Mouse (Mus musculus): Measurements from ENCODE around the gene Togaram2. TPM values are rescaled to one million over a fixed set of nuclear protein-coding genes. Genes with fewer than 3 reads are reported as not detected.
A peak's percentile ranks its signal among the peaks of the same experiment; 100 is the strongest.

Togaram2 gene
- polyA plus RNA-seq, 1 experiment from 2014 or later = 1.9 TPM

GRCm38 (mm10) chr17:71689903-71690302 is 16.8 kb downstream of the Togaram2 start:
- Histone ChIP-seq H3K27me3 (ENCODE audit: control insufficient read depth, insufficient read depth, low read length) (no peaks in the 10 kb centered on the region), H3K27ac (ENCODE audit: low read depth, low read length) (no peak overlapping the region), H3K36me3 (ENCODE audit: control insufficient read depth, insufficient read depth, low read length) (no peaks in the 10 kb centered on the region), H3K9ac (ENCODE audit: low read depth, low read length) (no peak overlapping the region), H3K4me3 (ENCODE audit: low read depth, low read length) (no peak overlapping the region), H3K4me2 (no peak overlapping the region), H3K4me1 (ENCODE audit: control insufficient read depth, insufficient read depth, low read length) (peaks cover 6% of the 10 kb centered on the region; the same call in 1 of the 2 replicates), H3K9me3 (replicated peaks; ENCODE audit: control insufficient read depth, low read length) (no peaks in the 10 kb centered on the region)
- WGBS (ENCODE audit: insufficient replicate concordance) = 59% methylated on average over 5 of the region's 5 CpGs
- no peak for ATAC-seq (replicated peaks; ENCODE audit: insufficient number of reproducible peaks, low FRiP score, low TSS enrichment)

- H3K4me3 ChIP-seq (ENCODE audit: low read depth, low read length) = no peak overlapping the region
- H3K27me3 ChIP-seq (ENCODE audit: control insufficient read depth, insufficient read depth, low read length) = no peaks in the 10 kb centered on the region
- H3K4me1 ChIP-seq (ENCODE audit: control insufficient read depth, insufficient read depth, low read length) = peaks cover 7% of the 10 kb centered on the region; the same call in 1 of the 2 replicates
- H3K4me2 ChIP-seq = no peak overlapping the region
- H3K36me3 ChIP-seq (ENCODE audit: control insufficient read depth, insufficient read depth, low read length) = no peaks in the 10 kb centered on the region
- H3K9me3 ChIP-seq (replicated peaks; ENCODE audit: control insufficient read depth, low read length) = no peaks in the 10 kb centered on the region
- ATAC-seq (replicated peaks; ENCODE audit: insufficient number of reproducible peaks, low FRiP score, low TSS enrichment) = no peak
- no peak overlapping the region for H3K9ac ChIP-seq (ENCODE audit: low read depth, low read length)
- no peak overlapping the region for H3K27ac ChIP-seq (ENCODE audit: low read depth, low read length)
- WGBS (ENCODE audit: insufficient replicate concordance) = 72% methylated on average over 11 of the region's 11 CpGs
These were observed 18.4 kb downstream of the Togaram2 start for GRCm38 (mm10) chr17:71691361-71691875.

- Histone ChIP-seq H3K27ac (ENCODE audit: low read depth, low read length) (no peak overlapping the region), H3K9me3 (replicated peaks; ENCODE audit: control insufficient read depth, low read length) (no peaks in the 10 kb centered on the region), H3K4me2 (no peak overlapping the region), H3K9ac (ENCODE audit: low read depth, low read length) (no peak overlapping the region), H3K36me3 (ENCODE audit: control insufficient read depth, insufficient read depth, low read length) (no peaks in the 10 kb centered on the region), H3K4me3 (ENCODE audit: low read depth, low read length) (no peak overlapping the region), H3K27me3 (ENCODE audit: control insufficient read depth, insufficient read depth, low read length) (no peaks in the 10 kb centered on the region), H3K4me1 (ENCODE audit: control insufficient read depth, insufficient read depth, low read length) (peaks cover 16% of the 10 kb centered on the region)
- 59% methylated on average over 5 of the region's 5 CpGs for WGBS (ENCODE audit: insufficient replicate concordance)
- no peak for ATAC-seq (replicated peaks; ENCODE audit: insufficient number of reproducible peaks, low FRiP score, low TSS enrichment)
These were observed 20.3 kb downstream of the Togaram2 start for GRCm38 (mm10) chr17:71693313-71693712.

DNA sequence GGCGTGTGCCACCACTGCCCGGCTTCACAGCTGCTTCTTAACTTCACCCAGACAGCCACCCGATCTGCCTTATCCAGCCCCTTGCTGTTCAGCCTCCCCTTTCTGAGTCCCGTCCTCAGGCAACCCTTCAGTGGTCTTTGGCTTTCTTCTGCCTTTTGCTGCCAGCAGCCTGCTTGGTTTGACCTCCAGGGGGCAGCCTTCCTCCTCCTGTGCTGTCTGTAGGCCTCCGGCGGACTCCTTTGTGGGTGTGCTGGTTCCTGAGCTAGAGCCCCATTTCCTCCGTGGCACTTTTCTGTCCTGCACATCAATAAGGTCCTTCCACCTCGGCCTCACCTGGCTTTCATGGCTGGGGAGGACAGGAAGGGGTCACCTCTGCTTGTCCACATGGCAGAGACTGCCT is 20.7 kb downstream of the Togaram2 start:
- H3K9ac ChIP-seq (ENCODE audit: low read depth, low read length) = no peak overlapping the region
- H3K27ac ChIP-seq (ENCODE audit: low read depth, low read length) = no peak overlapping the region
- no peaks in the 10 kb centered on the region for H3K27me3 ChIP-seq (ENCODE audit: control insufficient read depth, insufficient read depth, low read length)
- peaks cover 18% of the 10 kb centered on the region for H3K4me1 ChIP-seq (ENCODE audit: control insufficient read depth, insufficient read depth, low read length)
- no peaks in the 10 kb centered on the region for H3K9me3 ChIP-seq (replicated peaks; ENCODE audit: control insufficient read depth, low read length)
- H3K4me3 ChIP-seq (ENCODE audit: low read depth, low read length) = no peak overlapping the region
- WGBS (ENCODE audit: insufficient replicate concordance) = 52% methylated on average over 8 of the region's 8 CpGs
- H3K4me2 ChIP-seq = no peak overlapping the region
- no peak for ATAC-seq (replicated peaks; ENCODE audit: insufficient number of reproducible peaks, low FRiP score, low TSS enrichment)
- no peaks in the 10 kb centered on the region for H3K36me3 ChIP-seq (ENCODE audit: control insufficient read depth, insufficient read depth, low read length)

GRCm38 (mm10) chr17:71695151-71695550 is 22.1 kb downstream of the Togaram2 start:
- no peaks in the 10 kb centered on the region for H3K9me3 ChIP-seq (replicated peaks; ENCODE audit: control insufficient read depth, low read length)
- peaks cover 24% of the 10 kb centered on the region for H3K4me1 ChIP-seq (ENCODE audit: control insufficient read depth, insufficient read depth, low read length)
- no peak overlapping the region for H3K27ac ChIP-seq (ENCODE audit: low read depth, low read length)
- H3K36me3 ChIP-seq (ENCODE audit: control insufficient read depth, insufficient read depth, low read length) = no peaks in the 10 kb centered on the region
- WGBS (ENCODE audit: insufficient replicate concordance) = 78% methylated on average over 8 of the region's 8 CpGs
- H3K9ac ChIP-seq (ENCODE audit: low read depth, low read length) = no peak overlapping the region
- no peak overlapping the region for H3K4me2 ChIP-seq
- ATAC-seq (replicated peaks; ENCODE audit: insufficient number of reproducible peaks, low FRiP score, low TSS enrichment) = no peak
- no peak overlapping the region for H3K4me3 ChIP-seq (ENCODE audit: low read depth, low read length)
- no peaks in the 10 kb centered on the region for H3K27me3 ChIP-seq (ENCODE audit: control insufficient read depth, insufficient read depth, low read length)

DNA sequence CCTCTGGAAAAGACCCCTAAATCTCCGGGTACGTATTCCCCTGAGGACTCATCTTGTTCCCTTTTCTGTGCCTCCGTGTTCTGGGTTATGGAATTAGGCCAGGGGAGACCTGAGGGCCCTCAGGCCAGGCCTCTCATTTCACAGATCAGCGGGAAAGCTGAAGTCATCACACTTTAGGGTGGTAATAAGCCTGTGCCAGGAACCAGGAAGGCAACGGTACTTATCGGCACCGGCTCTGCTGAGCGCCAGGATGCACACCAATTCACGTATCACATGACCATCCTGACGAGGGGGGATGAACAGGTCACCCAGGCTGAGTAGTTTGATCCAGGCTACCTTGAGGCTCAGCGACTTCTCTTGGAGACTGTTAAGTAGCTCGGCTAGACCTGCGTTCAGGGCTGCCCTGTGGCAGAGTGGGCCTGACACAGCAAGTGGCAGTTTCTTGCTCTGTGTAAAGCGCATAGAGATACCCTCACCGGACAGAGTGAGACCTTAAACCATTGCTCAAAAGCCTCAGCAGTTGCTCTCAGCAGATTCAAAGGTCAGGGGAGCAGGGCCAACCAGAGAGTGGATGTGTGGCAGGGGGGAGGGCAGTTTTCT is 22.8 kb downstream of the Togaram2 start:
- no peak for ATAC-seq (replicated peaks; ENCODE audit: insufficient number of reproducible peaks, low FRiP score, low TSS enrichment)
- H3K9ac ChIP-seq (ENCODE audit: low read depth, low read length) = no peak overlapping the region
- H3K4me3 ChIP-seq (ENCODE audit: low read depth, low read length) = no peak overlapping the region
- peaks cover 24% of the 10 kb centered on the region for H3K4me1 ChIP-seq (ENCODE audit: control insufficient read depth, insufficient read depth, low read length)
- WGBS (ENCODE audit: insufficient replicate concordance) = 73% methylated on average over 15 of the region's 15 CpGs
- no peaks in the 10 kb centered on the region for H3K27me3 ChIP-seq (ENCODE audit: control insufficient read depth, insufficient read depth, low read length)
- no peaks in the 10 kb centered on the region for H3K36me3 ChIP-seq (ENCODE audit: control insufficient read depth, insufficient read depth, low read length)
- H3K27ac ChIP-seq (ENCODE audit: low read depth, low read length) = no peak overlapping the region
- no peaks in the 10 kb centered on the region for H3K9me3 ChIP-seq (replicated peaks; ENCODE audit: control insufficient read depth, low read length)
- no peak overlapping the region for H3K4me2 ChIP-seq

GRCm38 (mm10) chr17:71696396-71696795 is 23.3 kb downstream of the Togaram2 start:
- H3K9me3 ChIP-seq (replicated peaks; ENCODE audit: control insufficient read depth, low read length) = no peaks in the 10 kb centered on the region
- H3K4me1 ChIP-seq (ENCODE audit: control insufficient read depth, insufficient read depth, low read length) = peaks cover 23% of the 10 kb centered on the region
- WGBS (ENCODE audit: insufficient replicate concordance) = 78% methylated on average over 5 of the region's 5 CpGs
- 0 out of 2 replicates have a peak overlapping the region, but pooled peaks have one; percentile 40 for H3K9ac ChIP-seq (ENCODE audit: low read depth, low read length)
- H3K27ac ChIP-seq (ENCODE audit: low read depth, low read length) = no peak overlapping the region
- no peaks in the 10 kb centered on the region for H3K36me3 ChIP-seq (ENCODE audit: control insufficient read depth, insufficient read depth, low read length)
- no peak overlapping the region for H3K4me3 ChIP-seq (ENCODE audit: low read depth, low read length)
- no peak for ATAC-seq (replicated peaks; ENCODE audit: insufficient number of reproducible peaks, low FRiP score, low TSS enrichment)
- no peaks in the 10 kb centered on the region for H3K27me3 ChIP-seq (ENCODE audit: control insufficient read depth, insufficient read depth, low read length)
- H3K4me2 ChIP-seq = no peak overlapping the region

DNA sequence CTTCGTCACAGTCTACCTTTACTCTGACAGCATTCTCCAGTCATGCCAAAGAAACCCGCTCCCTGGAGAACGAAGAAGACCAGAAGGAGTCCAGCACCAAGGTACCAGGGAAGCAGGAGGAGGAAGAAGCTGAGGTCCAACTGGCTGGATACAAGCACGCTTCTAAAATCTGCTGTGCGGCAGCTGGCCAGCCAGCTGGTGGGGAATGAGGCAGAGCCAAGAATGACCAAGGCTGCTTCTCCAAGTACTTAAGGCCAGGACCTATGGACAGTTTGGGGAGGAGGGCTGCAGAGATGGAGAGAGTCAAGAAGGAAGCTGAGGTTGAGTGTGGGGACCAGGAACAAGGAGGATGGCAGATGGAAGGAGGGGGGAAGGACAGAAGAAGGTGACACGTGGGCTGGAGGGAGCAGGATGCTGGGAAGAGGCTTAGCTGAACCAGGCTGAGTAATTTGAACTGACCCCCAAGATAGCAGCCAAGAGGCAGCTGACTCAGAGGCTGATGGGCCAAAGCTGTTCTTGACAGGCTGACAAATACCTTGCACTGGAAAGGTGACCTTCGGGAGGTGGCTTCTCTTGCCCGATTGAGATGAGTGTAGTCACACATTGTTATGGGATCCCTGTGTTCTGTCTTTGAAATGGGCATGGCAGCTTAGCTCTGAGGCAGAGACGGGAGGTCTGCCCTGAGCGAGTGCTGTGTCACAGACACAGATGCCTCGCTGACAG is 25.0 kb downstream of the Togaram2 start:
- H3K4me2 ChIP-seq = no peak overlapping the region
- peak; percentile 80 for ATAC-seq (replicated peaks; ENCODE audit: insufficient number of reproducible peaks, low FRiP score, low TSS enrichment)

More for the DNA sequence above, 25.0 kb downstream of the Togaram2 start:
- Histone ChIP-seq H3K9me3 (replicated peaks; ENCODE audit: control insufficient read depth, low read length) (no peaks in the 10 kb centered on the region), H3K36me3 (ENCODE audit: control insufficient read depth, insufficient read depth, low read length) (no peaks in the 10 kb centered on the region), H3K27ac (ENCODE audit: low read depth, low read length) (peak overlapping the region; percentile 91), H3K4me1 (ENCODE audit: control insufficient read depth, insufficient read depth, low read length) (peaks cover 17% of the 10 kb centered on the region), H3K4me3 (ENCODE audit: low read depth, low read length) (no peak overlapping the region), H3K27me3 (ENCODE audit: control insufficient read depth, insufficient read depth, low read length) (no peaks in the 10 kb centered on the region), H3K9ac (ENCODE audit: low read depth, low read length) (no peak overlapping the region)
- WGBS (ENCODE audit: insufficient replicate concordance) = 50% methylated on average over 11 of the region's 11 CpGs
